Mouse (Mus musculus): ENCODE data around the gene Gm45717.

DNA sequence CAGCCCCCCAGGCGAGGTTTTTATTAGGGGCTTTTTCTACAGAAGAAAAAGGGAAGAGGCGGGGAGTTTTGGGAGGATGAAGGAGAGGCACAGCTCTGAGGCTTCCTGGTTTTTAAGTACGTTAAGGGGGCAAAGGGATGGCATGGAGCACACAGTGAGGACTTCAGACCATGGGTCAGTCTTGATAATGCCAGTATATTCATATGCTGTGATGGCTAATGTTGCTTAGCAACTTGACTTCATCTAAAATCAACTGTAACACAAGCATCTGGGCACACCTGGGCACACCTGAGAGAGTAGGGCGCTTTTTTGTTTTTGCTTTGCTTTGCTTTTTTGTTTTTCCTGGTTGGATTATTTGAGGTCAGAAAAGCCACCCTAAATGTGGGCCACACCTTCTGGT is 11.2 kb upstream of the Gm45717 start, which contains the start of gene Ifitm1:
- TF ChIP-seq CTCF (IDR thresholded peaks at IDR 0.05; ENCODE audit: insufficient read depth, low read depth, low read length) (no peak), POLR2A (IDR thresholded peaks at IDR 0.05; ENCODE audit: insufficient read depth, low read depth, low read length) (no peak)

Data from olfactory bulb, adult 2 months (tissue).